Mouse (Mus musculus) embryonic fibroblast, embryonic 13.5 days (primary cell): ENCODE results near the gene Eno4.

Source experiments
- CTCF ChIP-seq: IDR thresholded peaks from 2 replicates; pipeline ENCODE4 v1.5.1; 2011; ENCODE audit warnings: mild to moderate bottlenecking, control low read depth, low read length, moderate library complexity, borderline replicate concordance; ENCODE audit not compliant: insufficient read depth
- POLR2A ChIP-seq: IDR thresholded peaks from 2 replicates; pipeline ENCODE4 v1.6.1; 2011; ENCODE audit warnings: low read depth, mild to moderate bottlenecking, control low read depth, low read length, moderate library complexity

DNA sequence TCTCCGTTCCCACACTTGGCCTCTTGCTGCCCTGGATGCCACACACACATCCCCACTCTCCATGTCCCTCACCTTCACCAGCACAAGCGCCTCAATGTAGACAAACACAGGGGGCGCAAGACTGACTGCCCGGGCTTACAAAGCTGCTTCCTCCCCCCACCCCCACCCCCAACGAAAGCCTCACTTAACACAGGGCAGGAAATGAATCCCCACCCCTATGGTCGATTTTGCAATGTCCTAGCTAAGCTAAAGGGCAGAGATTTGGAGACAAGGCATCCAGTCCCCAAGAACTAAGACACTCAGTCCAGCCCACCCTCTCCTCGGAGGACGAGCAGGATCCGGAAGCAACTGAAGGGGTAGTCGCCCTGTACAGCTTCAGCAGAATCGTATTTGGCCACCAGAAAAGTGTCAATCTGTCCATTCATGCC, 32.3 kb upstream of the Eno4 start:
- TF ChIP-seq CTCF, result 0 out of 2 replicates have a peak, but pooled peaks have one; percentile 4
- no peak for TF ChIP-seq POLR2A
